Comparison of ENCODE assay signal across 8 mouse cellular contexts in the genomic region with DNA sequence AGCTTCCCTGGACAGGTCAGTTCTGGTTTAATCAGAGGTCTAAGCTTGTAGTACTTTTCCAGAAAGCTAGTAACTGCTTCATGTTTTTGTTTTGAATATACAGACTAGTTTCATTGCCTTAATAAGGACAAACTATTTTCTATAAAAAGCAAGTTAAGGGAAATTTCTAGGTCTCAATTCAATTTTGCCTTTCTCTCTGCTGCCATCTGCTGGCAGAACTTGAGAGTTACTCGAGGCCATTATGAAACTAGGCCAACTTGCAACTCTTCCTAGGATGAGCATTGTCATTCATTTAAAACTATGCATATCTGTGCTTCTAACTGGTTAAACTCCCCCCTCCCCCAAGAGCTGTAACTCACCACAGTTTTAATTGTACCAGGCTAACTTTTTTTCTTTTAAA. TPM values are rescaled to one million over a fixed set of nuclear protein-coding genes. Genes with fewer than 3 reads are reported as not detected.
A peak's percentile ranks its signal among the peaks of the same experiment; 100 is the strongest.
DNase-seq lines count a peak whose midpoint lies in the region; ATAC-seq and TF ChIP-seq lines count a peak whose summit lies in the region.

No protein-coding gene starts in this region.

- H3K4me2 ChIP-seq in intestine, postnatal 0 days (replicated peaks; ENCODE audit: low read depth): no peak overlapping the region
- no peak overlapping the region for H3K4me2 ChIP-seq in intestine, embryonic 16.5 days (ENCODE audit: low read depth, low read length)

- H3K27me3 ChIP-seq in intestine, postnatal 0 days (replicated peaks; ENCODE audit: control insufficient read depth, insufficient read depth, low read length): no peaks in the 10 kb centered on the region
- H3K27me3 ChIP-seq in intestine, embryonic 16.5 days (replicated peaks; ENCODE audit: control insufficient read depth, insufficient read depth, low read length): no peaks in the 10 kb centered on the region

- H3K9ac ChIP-seq in intestine, postnatal 0 days (ENCODE audit: low read depth, low read length): no peak overlapping the region
- no peak overlapping the region for H3K9ac ChIP-seq in intestine, embryonic 16.5 days (ENCODE audit: low read depth, low read length)

- TF ChIP-seq CTCF in intestine, postnatal 0 days (IDR thresholded peaks at IDR 0.05; ENCODE audit: low read depth): peak; percentile 87

- H3K27ac ChIP-seq in intestine, postnatal 0 days (ENCODE audit: low read depth, low read length): no peak overlapping the region
- no peak overlapping the region for H3K27ac ChIP-seq in intestine, embryonic 16.5 days (ENCODE audit: low read length)

- peak; percentile 67 for DNase-seq in MN1 (ENCODE audit: low spot score)
- peak; percentile 9 for DNase-seq in cerebellum, adult 11-12 months
- DNase-seq in heart, postnatal 36 days: peak; percentile 50 to 63
- DNase-seq in left cerebral cortex, postnatal 14 days (ENCODE audit: low spot score in 2 of 2): peak; percentile 77 to 83
- DNase-seq in retina, postnatal 1 day: peak; percentile 82

- ATAC-seq in intestine, postnatal 0 days: no peak
- no peak for ATAC-seq in intestine, embryonic 16.5 days
- no peak for ATAC-seq in megakaryocyte, adult 5-6 weeks (ENCODE audit: poor library complexity, severe bottlenecking)

- H3K9me3 ChIP-seq in intestine, postnatal 0 days (ENCODE audit: control insufficient read depth): no peaks in the 10 kb centered on the region
- no peaks in the 10 kb centered on the region for H3K9me3 ChIP-seq in intestine, embryonic 16.5 days (ENCODE audit: control insufficient read depth, low read length)

- WGBS in intestine, postnatal 0 days: 2% methylated on average over 1 of the region's 1 CpGs
- WGBS in intestine, embryonic 16.5 days: 0% methylated on average over 1 of the region's 1 CpGs

- no peaks in the 10 kb centered on the region for H3K4me1 ChIP-seq in intestine, postnatal 0 days (replicated peaks; ENCODE audit: control insufficient read depth, insufficient read depth, low read length)
- no peaks in the 10 kb centered on the region for H3K4me1 ChIP-seq in intestine, embryonic 16.5 days (ENCODE audit: control insufficient read depth, insufficient read depth, low read length)

- intact Hi-C loops in heart, postnatal 36 days (cut with DNase I): loop anchor here (2.0 kb wide), 1 partner anchor 31 kb away; no protein-coding TSS in a partner anchor
- intact Hi-C loops in left cerebral cortex, postnatal 14 days (cut with DNase I): no loop called here

- no peak overlapping the region for H3K4me3 ChIP-seq in intestine, postnatal 0 days (ENCODE audit: low read depth, low read length)
- no peak overlapping the region for H3K4me3 ChIP-seq in intestine, embryonic 16.5 days (ENCODE audit: low read length)

- H3K36me3 ChIP-seq in intestine, postnatal 0 days (ENCODE audit: control insufficient read depth, insufficient read depth): peaks cover 27% of the 10 kb centered on the region
- H3K36me3 ChIP-seq in intestine, embryonic 16.5 days (ENCODE audit: control insufficient read depth, insufficient read depth, low read length): no peaks in the 10 kb centered on the region

RNA-seq across cellular contexts. Expression of a gene that starts 29.4 kb away (rescaled TPM):
- polyA plus RNA-seq in intestine, postnatal 0 days (2015; fragmentation: Nextera tagmentation; extraction: Ambion mirVana): 42.0 and 48.5 TPM in 2 replicates
- 16.9 and 21.2 TPM in 2 replicates for polyA plus RNA-seq in intestine, embryonic 16.5 days (2015; fragmentation: Nextera tagmentation; extraction: Ambion mirVana)
- total RNA-seq in heart, postnatal 36 days (2021): not detected
- not detected for total RNA-seq in left cerebral cortex, postnatal 14 days (2021)
- total RNA-seq in megakaryocyte, adult 5-6 weeks (2015): not detected in 2 replicates
- total RNA-seq in megakaryocyte, adult 5-6 weeks (2017): not detected in 2 replicates

Comparison
In these comparisons a context has a peak if more than half of its experiments do, and no peak if none do; other contexts are left out.
1. DNase-seq: peak in every context shown above with its lines; median percentile 82 in retina, postnatal 1 day; 80 in left cerebral cortex, postnatal 14 days; 67 in MN1; 56 in heart, postnatal 36 days; 9 in cerebellum, adult 11-12 months.